In the genomic region with DNA sequence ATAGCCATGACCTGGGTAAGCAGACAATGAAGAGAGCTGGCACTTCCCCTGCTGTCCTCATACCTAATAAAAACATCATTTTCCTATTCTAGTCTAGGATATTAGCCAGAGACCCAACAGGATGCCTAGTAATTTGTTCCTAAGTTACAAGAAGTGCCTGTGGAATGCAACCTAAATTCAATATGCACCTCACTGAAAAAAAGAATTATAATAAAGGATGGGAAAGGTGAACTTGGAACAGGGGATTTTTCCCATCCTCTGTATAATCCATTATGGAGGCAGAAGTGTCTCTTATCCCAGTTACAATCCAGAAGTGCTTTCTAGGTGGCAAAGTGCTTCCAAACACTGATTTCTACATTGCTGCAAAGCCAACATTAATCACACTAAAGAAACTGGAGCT, we compare ENCODE assay signal across 24 mouse cellular contexts.
A peak's percentile ranks its signal among the peaks of the same experiment; 100 is the strongest.
DNase-seq lines count a peak whose midpoint lies in the region; ATAC-seq and TF ChIP-seq lines count a peak whose summit lies in the region.
"Had no signal": no experiment of that assay in that cellular context is flagged by ENCODE, and none has a peak within 500 bp of the region (broad histone marks: within the 10 kb centered on the region; RNA-seq: fewer than 3 reads in every experiment).

No protein-coding gene starts in this region.

- ATAC-seq in lung, embryonic 16.5 days (ENCODE audit: low read depth): no peak
- ATAC-seq in midbrain, postnatal 0 days (ENCODE audit: low FRiP score): no peak
- ATAC-seq: liver, embryonic 12.5 days had no signal

- intact Hi-C loops in heart, postnatal 10 days (cut with DNase I): no loop called here

- H3K27me3 ChIP-seq in lung, embryonic 16.5 days (ENCODE audit: control insufficient read depth, insufficient read depth, low read depth, low read length): no peaks in the 10 kb centered on the region
- H3K27me3 ChIP-seq in midbrain, embryonic 10.5 days (ENCODE audit: low read depth, poor library complexity, severe bottlenecking): no peaks in the 10 kb centered on the region
- no peaks in the 10 kb centered on the region for H3K27me3 ChIP-seq in midbrain, postnatal 0 days (ENCODE audit: insufficient read depth, low read length)
- H3K27me3 ChIP-seq: heart, embryonic 13.5 days; limb, embryonic 12.5 days; liver, embryonic 12.5 days had no signal

- H3K4me1 ChIP-seq in lung, embryonic 16.5 days (replicated peaks; ENCODE audit: control insufficient read depth, insufficient read depth, low read length): 0 out of 2 replicates have a peak, but pooled peaks cover 4% of the 10 kb centered on the region
- H3K4me1 ChIP-seq in midbrain, embryonic 10.5 days: peaks cover 54% of the 10 kb centered on the region
- H3K4me1 ChIP-seq in midbrain, postnatal 0 days (ENCODE audit: insufficient read depth, low read length): no peaks in the 10 kb centered on the region
- H3K4me1 ChIP-seq: liver, embryonic 12.5 days had no signal

- H3K4me2 ChIP-seq in lung, embryonic 16.5 days (ENCODE audit: low read depth, low read length): no peak overlapping the region
- no peak overlapping the region for H3K4me2 ChIP-seq in midbrain, postnatal 0 days (ENCODE audit: low read depth, low read length, poor library complexity, severe bottlenecking)

- TF ChIP-seq CTCF in midbrain, postnatal 0 days (IDR thresholded peaks at IDR 0.05): no peak

- H3K9me3 ChIP-seq in lung, embryonic 16.5 days (ENCODE audit: control insufficient read depth, low read length): no peaks in the 10 kb centered on the region
- H3K9me3 ChIP-seq in midbrain, embryonic 10.5 days (replicated peaks): no peaks in the 10 kb centered on the region
- H3K9me3 ChIP-seq in midbrain, postnatal 0 days (ENCODE audit: low read length): no peaks in the 10 kb centered on the region
- H3K9me3 ChIP-seq: embryonic facial prominence, embryonic 10.5 days; heart, embryonic 13.5 days; limb, embryonic 12.5 days; liver, embryonic 12.5 days had no signal

- 0 out of 2 replicates have a peak overlapping the region, but pooled peaks have one; percentile 84 for H3K27ac ChIP-seq in lung, embryonic 16.5 days (ENCODE audit: low read length)
- H3K27ac ChIP-seq in midbrain, embryonic 10.5 days (replicated peaks): peak overlapping the region; percentile 91
- H3K27ac ChIP-seq in midbrain, postnatal 0 days (ENCODE audit: low read depth, low read length): peak overlapping the region; percentile 62; the same call in 1 of the 2 replicates
- H3K27ac ChIP-seq: limb, embryonic 12.5 days; liver, embryonic 12.5 days had no signal

- no peak overlapping the region for H3K4me3 ChIP-seq in lung, embryonic 16.5 days (ENCODE audit: low read length)
- H3K4me3 ChIP-seq in midbrain, embryonic 10.5 days: no peak overlapping the region
- no peak overlapping the region for H3K4me3 ChIP-seq in midbrain, postnatal 0 days (ENCODE audit: low read depth, low read length)

- H3K9ac ChIP-seq in lung, embryonic 16.5 days (ENCODE audit: low read length): no peak overlapping the region
- H3K9ac ChIP-seq in midbrain, postnatal 0 days (replicated peaks; ENCODE audit: low read length, poor library complexity, severe bottlenecking): no peak overlapping the region
- H3K9ac ChIP-seq: liver, embryonic 12.5 days had no signal

- no peaks in the 10 kb centered on the region for H3K36me3 ChIP-seq in lung, embryonic 16.5 days (ENCODE audit: control insufficient read depth, insufficient read depth, low read length)
- no peaks in the 10 kb centered on the region for H3K36me3 ChIP-seq in midbrain, embryonic 10.5 days
- H3K36me3 ChIP-seq in midbrain, postnatal 0 days (ENCODE audit: insufficient read depth, low read length): no peaks in the 10 kb centered on the region
- H3K36me3 ChIP-seq: embryonic facial prominence, embryonic 10.5 days; G1E; heart, embryonic 13.5 days; limb, embryonic 12.5 days; liver, embryonic 12.5 days had no signal

- peak; percentile 53 for DNase-seq in heart, adult 11 months
- DNase-seq in heart, postnatal 10 days: no peak
- no peak for DNase-seq in lung, postnatal 36 days
- DNase-seq in midbrain, embryonic 10.5 days (ENCODE audit: low spot score): no peak
- no peak for DNase-seq in midbrain, postnatal 0 days (ENCODE audit: low spot score)
- no peak for DNase-seq in frontal cortex, postnatal 14 days (ENCODE audit: low spot score in 2 of 2)
- no peak for DNase-seq in ovary, postnatal 36 days (ENCODE audit: low spot score)
- DNase-seq: cerebellum, adult 2 months; gastrocnemius, postnatal 10 days; heart, adult 18-20 months; heart, postnatal 36 days; kidney, adult 8-10 months; kidney, postnatal 25 days; layer of hippocampus, adult 9-11 months; lung, postnatal 10 days; right cerebral cortex, postnatal 14 days; spleen, adult 18-20 months; thymus, postnatal 25 days had no signal
